Mouse (Mus musculus) adrenal gland, adult 2 months (tissue): ENCODE measurements around the gene Sgsh. TPM values are rescaled to one million over a fixed set of nuclear protein-coding genes. Genes with fewer than 3 reads are reported as not detected.
"Not testable (repeated sequence)": the region's sequence is repeated elsewhere in the genome, so short reads cannot be mapped to it uniquely, and the experiment has no call there.

ENCODE experiments used
- DNase-seq: peaks from one replicate; pipeline ENCODE4 v3.0.0; 2021
- long read RNA-seq: library from polyadenylated mRNA; stranded (forward); transcript quantifications from one replicate; pipeline ENCODE4 v2.0.0, GENCODE M21; 2021
- polyA plus RNA-seq: library from polyadenylated mRNA; depleted of rRNA; stranded (reverse); fragments of >200 nt; gene quantifications from 2 replicates; pipeline ENCODE4 v1.2.3, GENCODE M21; 2012; rRNA removed
- total RNA-seq, 2 experiments: library from RNA; stranded (reverse); gene quantifications; 2 replicates each; pipeline ENCODE4 v1.2.3; 2021

The Sgsh gene
- total RNA-seq (10 to 100 TPM; 19.6 to 22.4 TPM), polyA plus RNA-seq (74.4 and 92.1 TPM in 2 replicates)
- long read RNA-seq, full-length matches to known transcripts, result 9 of 22 reads
- long read RNA-seq, partial matches to known transcripts, result 0 of 22 reads
- long read RNA-seq, other reads (novel, unspliced or antisense), result 13 of 22 reads

- DNase-seq, result peak; percentile 95
Observed at GRCm38 (mm10) chr11:119355443-119356385, at the start of gene Sgsh, which contains the start of gene Slc26a11. TSS of gene Sgsh (minus strand) at chr11:119355536. TSS of gene Slc26a11 (plus strand) at chr11:119355557.

- peak; percentile 29 for DNase-seq
Observed at GRCm38 (mm10) chr11:119404627-119405026, 49.3 kb upstream of the Sgsh start.

GRCm38 (mm10) chr11:119402501-119403160 lies 47.3 kb upstream of the Sgsh start:
- DNase-seq, result no peak

- DNase-seq, result no peak
Observed at GRCm38 (mm10) chr11:119396461-119396860, 41.1 kb upstream of the Sgsh start.

- no peak for DNase-seq
Observed at GRCm38 (mm10) chr11:119395931-119396330, 40.6 kb upstream of the Sgsh start.

GRCm38 (mm10) chr11:119395394-119395793 lies 40.1 kb upstream of the Sgsh start:
- no peak for DNase-seq

GRCm38 (mm10) chr11:119394210-119394609 lies 38.9 kb upstream of the Sgsh start:
- no peak for DNase-seq

GRCm38 (mm10) chr11:119393483-119393804 lies 38.1 kb upstream of the Sgsh start:
- DNase-seq, result no peak

- peak; percentile 83 for DNase-seq
Observed at GRCm38 (mm10) chr11:119392800-119393482, 37.6 kb upstream of the Sgsh start, which contains the start of gene Rnf213. TSS of gene Rnf213 (plus strand) at chr11:119393100.

GRCm38 (mm10) chr11:119392001-119392614 lies 36.8 kb upstream of the Sgsh start:
- peak; percentile 85 for DNase-seq

GRCm38 (mm10) chr11:119391386-119392000 lies 36.2 kb upstream of the Sgsh start:
- DNase-seq, result peak; percentile 41

- DNase-seq, result peak; percentile 92
Observed at GRCm38 (mm10) chr11:119390271-119391231, 35.2 kb upstream of the Sgsh start.

- DNase-seq, result peak; percentile 92
Observed at GRCm38 (mm10) chr11:119389851-119390270, 34.5 kb upstream of the Sgsh start.

GRCm38 (mm10) chr11:119387273-119387672 lies 31.9 kb upstream of the Sgsh start:
- DNase-seq, result not testable (repeated sequence)

- no peak for DNase-seq
Observed at GRCm38 (mm10) chr11:119386306-119386705, 31.0 kb upstream of the Sgsh start.

- no peak for DNase-seq
Observed at GRCm38 (mm10) chr11:119384904-119385303, 29.6 kb upstream of the Sgsh start.

GRCm38 (mm10) chr11:119382338-119382850 lies 27.1 kb upstream of the Sgsh start:
- DNase-seq, result peak; percentile 20

GRCm38 (mm10) chr11:119381631-119382337 lies 26.4 kb upstream of the Sgsh start:
- DNase-seq, result no peak

GRCm38 (mm10) chr11:119378551-119378950 lies 23.2 kb upstream of the Sgsh start:
- no peak for DNase-seq
